Mouse (Mus musculus) right cerebral cortex, postnatal 10 days (tissue): ENCODE measurements at regions not wholly inside any gene's neighbourhood (a gene's known extent, or its start where the extent isn't known, plus 50 kb on each side); places are given as distances from the start of the nearest gene placed in this dataset.
"Not testable (repeated sequence)": the region's sequence is repeated elsewhere in the genome, so short reads cannot be mapped to it uniquely, and the experiment has no call there.

Experiments
- DNase-seq, 2 experiments: peaks; one replicate each; pipeline ENCODE4 v3.0.0; 2021; ENCODE audit warnings: low spot score in 2 of 2

DNA sequence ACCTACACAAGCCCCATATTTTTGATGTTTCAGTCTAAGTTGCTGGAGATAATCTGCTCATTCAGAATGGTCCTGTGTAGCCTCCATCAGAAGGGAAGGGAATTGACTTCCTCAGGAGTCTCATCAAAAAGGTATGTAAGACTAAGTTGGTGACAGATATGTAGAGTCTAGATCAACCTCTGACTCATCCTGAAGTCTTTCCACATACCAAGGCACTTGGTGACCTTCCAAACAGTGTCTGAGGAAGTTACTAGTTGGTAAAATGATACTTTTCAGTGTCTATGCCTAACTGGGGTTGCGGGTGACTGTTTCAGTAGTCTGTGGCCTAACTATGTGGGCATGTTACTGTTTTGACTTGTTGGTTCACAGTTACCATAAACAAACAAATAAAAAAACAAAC, 133.0 kb upstream of the Plcb4 start:
- DNase-seq, result no peak

DNA sequence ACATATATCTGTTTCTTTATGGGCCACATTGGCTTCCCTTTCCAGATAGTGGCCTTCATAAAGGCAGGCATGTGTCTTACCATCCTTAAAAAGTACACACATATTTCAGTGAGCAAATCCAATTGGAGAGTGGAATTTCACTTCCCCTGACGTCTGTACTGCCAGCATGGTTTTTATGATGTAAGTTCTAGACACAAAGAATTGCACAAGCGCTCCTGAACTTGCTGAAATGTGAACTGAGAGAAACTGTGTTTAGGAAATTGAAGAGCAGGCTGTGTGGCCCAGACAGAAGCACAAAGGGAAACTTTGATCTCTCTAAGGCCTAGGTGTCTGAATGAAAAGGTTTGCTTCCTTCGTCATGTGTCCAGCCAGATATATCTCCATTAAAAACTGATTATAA, 129.2 kb upstream of the Plcb4 start:
- DNase-seq, result no peak

DNA sequence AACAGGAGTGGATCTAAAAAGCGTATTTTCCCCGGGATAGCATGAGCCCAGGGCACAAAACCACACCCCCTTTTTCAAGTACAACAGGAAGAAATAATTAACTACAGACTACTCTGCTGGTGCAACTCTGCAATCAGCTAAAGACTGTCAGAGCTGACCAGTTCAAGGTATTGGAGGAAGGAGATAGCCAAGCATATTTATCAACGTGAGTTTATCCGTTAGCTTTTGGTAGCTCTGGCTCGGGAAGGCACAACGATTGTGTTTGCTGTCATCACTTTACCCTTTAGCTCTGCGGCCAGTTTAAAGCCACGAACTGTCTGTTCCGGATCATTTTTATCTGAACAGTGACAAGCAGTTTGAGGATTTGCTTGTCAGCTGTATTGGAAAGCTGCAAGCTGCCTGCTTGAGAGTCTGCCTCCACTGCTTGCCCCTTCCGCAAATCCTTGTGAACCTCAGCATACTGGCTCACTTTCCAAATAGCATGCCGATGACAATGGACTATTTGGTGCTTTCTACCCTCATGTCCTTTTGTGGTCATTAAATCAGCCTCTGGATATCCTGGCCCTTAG, 122.4 kb upstream of the Plcb4 start:
- DNase-seq, result no peak

DNA sequence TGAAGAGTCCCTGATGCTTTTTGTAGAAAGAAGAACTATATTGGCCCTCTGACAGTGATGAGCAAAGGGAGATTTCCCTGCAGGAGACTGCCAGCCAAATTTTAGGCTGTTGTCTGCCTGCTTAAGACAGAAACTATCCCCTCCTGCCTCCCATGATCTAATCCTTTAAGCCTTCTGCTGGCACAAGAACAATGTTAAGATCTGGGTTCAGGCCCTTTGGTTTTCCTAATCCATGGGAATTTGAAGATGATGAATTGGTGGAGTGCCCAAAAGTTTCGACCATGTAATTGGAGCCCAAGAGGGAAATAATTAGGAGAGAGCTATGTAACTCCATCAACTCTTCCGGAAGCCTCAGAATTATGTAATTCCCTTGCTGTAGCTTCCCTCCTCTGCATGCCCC, 120.8 kb upstream of the Plcb4 start:
- no peak for DNase-seq

DNA sequence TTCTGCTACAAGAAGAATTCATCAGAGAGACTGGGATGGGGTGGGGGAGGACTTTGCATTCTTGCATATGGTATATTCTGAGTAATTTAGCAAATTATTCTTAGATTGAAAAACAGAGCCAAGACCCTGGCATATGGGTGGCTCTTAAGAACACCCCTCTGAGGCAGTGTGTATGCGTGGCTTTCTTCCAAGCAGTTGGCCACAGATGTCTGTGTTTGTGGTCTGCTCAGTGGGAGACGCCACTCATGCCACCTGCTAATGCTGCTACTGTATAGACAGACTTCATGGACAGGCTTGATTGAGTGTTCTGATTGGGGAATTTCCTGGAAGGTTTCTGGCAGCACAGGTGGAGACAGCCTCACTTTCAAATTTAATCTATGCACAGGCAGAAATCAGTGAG, 117.8 kb upstream of the Plcb4 start:
- peak; percentile 66 to 81 for DNase-seq

DNA sequence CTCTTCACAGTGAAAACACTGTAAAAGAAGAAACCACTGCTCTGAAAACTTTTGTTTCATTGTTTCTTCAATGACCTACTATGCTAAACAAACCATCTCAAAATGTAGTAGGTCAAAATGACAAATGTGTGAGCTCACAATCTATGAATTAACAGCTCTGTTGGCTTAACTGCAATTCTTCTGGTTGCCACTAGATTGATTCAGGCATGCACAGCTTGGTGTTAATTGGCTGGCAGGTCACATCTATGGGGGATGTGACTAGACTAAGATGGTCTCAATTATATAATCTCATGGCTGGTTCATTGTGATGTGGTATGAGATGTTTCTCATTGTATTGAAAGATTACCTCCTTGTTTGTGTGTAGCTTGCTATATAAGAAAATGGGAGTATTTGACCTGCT, 116.9 kb upstream of the Plcb4 start:
- DNase-seq, result no peak

DNA sequence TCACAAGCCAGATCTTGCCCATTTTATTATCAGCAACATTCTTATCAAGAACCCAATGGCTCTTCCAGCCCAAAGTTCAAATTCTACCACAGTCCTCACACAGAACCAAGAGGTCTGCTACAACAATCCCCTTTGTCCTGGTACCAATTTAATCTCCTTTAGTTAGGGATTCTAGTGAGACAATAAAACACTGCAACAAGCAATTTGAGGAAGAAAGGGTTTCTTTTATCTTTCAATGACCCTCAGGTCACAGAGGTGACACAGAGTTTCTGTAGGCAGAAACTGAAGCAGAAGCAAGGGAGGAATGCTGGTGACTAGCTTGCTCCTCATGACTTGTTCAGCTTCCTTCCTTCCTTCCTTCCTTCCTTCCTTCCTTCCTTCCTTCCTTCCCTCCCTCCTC, 113.9 kb upstream of the Plcb4 start:
- no peak for DNase-seq

DNA sequence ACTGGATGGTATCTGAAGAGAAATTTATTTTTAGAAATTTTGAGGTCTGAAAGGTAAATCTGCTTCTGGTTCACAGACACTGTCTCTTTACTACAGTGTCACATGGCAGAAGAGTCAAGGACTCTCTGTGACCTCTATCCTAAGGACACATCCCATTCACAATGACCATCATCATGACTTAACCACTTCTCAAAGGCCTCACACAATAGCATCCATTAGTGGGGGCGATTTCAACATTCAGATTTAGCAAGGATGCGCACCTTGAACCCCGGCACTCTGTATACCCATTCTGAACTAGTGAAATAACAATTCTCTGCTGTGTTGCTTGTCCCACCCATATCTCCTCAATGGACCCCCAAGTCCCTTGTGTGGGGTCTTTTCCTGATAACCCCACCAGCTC, 110.8 kb upstream of the Plcb4 start:
- DNase-seq, result no peak

DNA sequence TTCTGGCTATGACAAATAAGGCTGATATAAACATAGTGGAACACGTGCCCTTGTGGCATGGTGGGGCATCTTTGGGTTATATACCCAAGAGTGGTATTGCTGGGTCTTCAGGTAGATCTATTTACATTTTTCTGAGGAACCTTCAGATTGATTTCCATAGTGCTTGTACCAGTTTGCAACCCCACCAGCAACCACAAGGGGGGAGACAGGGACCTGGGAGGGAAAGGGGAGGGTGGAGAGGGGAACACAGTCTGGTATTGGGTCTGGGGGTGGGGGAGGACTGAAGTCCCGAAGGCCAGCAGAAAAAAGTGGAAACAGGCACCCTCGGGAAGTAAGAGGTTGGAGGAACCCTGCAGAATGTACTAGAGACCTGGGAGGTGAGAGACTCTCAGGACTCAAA, 105.8 kb upstream of the Plcb4 start:
- no peak for DNase-seq

DNA sequence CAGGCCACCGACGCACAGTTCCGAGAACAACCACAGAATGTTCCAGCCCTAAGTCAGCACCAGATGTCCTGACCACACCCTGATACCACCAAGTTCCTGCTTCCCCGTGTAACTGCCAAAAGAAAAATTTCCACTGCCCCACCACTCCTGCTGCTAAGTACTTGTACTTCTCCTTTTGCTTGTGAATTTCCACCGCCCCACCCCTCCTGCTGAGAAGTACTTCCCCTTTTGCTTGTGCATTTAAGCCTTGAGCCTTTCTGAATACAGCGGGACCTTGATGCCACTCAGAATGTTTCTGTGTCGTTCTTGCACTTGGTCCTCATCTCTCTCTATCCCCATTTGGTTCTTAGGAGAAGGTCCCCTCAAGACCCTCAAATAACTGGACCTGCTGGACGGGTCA, 100.8 kb upstream of the Plcb4 start:
- not testable (repeated sequence) for DNase-seq

DNA sequence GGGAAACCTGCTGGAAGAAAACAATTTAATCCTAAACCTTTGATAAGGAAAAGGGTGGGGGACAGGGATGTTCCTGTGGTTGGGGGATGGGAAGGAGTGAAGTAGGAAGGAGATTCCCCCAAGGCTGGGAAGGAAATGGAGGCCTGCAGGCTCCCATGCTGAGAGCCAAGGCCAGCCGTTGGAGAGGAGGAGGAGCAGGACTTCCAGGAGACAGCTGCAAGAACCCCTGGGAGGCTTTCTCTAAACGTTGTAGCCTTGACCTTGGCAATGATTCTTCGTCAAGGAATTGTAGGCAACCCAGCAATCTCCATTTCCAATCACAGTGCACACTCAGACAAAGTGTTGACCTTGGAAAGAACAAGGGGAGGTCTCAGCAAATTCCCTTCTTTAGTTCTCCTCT, 99.5 kb upstream of the Plcb4 start:
- DNase-seq, result no peak

DNA sequence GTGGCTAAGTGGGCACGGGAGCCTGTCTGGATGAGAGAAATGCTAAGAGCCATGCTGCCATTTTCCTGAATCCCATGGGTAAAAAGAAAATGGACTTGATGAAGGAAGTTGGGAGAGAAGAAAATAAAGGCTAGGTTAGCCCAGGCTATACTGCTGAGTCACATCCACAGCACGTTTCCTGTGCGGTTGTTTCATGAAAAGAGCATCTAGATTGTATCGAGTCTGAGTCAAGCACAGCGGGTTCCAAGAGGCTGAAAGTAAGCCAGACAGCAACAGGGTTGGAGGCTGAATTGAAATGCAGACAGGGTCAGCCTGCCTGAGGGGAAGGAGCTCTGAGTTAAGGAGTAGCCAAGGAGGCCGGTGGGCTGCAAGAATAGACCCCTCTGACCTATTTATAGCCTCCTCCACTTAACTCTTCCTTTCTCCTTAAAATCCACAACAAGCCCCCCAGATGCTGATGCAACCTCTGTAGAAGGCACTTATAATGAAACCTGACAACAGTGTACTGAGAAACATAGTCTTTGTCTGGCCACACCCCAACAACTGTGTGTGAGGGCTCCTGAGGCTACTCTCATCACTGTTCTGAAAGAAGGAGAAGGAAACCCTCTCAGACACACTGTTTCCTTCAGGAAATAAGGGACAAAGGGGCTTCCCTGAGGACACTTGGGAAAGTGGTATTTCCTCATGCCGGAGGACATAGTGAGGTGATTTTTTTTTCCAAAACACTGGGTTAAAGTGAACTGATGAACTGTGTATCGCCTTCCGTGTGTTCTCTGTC, 98.7 kb upstream of the Plcb4 start:
- no peak for DNase-seq

DNA sequence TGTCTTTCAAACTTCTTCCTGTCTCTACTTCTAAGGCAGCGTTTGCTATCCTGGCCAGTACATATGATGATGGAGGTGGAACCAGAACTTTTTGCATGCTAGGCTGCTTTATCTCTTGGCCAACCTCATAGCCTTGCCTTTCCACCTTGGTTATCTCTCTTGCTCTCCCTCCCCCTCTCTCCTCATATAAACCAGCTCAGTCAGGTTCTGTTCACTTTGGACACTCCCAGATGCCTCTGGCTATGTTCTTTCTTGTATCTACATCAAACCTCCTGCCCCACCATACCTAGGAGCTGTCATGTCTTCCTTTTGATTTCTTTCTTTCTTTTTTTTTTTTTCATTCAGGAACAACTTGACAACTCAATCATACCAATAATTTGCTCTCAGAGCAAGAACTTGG, 98.0 kb upstream of the Plcb4 start:
- DNase-seq, result no peak

DNA sequence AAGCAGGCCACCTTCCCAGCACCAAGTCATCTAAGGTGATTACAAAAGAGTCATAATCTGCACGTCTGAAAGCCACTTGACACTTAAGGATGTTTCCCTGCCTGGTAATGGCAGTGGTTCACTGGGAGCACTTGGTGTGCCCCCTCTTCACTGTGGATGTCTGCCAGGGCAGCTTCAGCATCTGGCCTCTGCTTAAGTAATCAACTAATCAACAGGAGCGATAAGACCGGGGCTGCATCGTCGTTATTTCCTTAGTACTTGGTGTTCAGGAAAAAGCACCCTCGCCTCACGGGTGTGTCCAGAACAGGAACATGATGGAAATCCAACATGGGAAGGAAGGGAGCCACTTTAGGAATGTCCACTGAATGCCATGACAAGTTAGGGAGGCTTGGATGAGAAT, 97.1 kb upstream of the Plcb4 start:
- DNase-seq, result no peak

DNA sequence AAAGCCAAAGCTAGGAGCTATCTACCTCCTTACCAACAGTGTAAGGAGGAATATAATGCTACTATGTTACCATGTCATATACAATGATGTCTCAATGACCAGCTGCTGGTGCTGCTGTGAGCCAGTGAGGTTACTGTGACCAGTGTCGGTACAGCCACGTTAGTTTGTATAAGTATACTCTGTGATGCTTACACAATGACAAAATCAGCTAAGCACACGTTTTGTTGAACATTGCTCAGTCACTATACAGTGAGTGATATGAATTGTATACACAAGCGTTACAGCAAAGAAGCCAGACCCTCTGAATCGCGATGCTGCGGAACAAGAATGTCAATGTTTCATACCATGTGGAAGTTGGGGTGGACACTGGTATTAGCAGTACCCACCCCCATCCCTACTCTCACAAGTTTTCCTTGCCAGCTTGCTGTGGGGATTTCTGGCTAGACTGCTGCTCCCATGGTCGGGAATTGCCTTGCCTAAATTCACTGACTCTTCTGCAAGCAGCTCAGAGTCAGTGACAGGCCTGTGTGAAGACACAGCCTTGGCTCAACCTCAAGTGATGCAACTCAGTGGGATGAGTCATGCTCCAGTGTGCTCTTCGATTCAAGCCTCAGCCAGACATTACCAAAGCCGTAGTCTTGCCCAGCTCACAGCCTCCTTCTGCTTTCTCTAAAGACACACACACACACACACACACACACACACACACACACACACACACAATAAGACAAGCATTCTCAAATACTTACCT, 96.5 kb upstream of the Plcb4 start:
- peak; percentile 25 to 29 for DNase-seq

DNA sequence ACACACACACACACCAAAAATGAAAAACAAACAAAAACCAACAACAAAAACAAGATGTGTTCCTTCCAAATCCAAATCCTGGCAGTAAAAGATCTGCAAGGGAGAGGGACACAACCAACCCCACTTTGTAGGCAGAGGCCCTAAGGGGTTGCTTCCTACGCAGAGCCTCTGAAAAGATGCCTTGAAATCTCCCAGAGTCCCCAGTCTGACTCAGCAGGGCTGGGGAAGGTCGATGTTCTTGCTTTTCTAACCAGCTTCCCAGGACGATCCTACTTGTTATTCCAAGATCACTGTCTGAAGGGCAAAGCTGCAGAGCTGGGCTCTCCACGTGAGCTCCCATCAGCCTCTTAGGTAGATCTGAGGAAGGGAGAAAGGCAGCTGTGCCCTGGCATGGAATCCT, 94.6 kb upstream of the Plcb4 start:
- DNase-seq, result no peak

DNA sequence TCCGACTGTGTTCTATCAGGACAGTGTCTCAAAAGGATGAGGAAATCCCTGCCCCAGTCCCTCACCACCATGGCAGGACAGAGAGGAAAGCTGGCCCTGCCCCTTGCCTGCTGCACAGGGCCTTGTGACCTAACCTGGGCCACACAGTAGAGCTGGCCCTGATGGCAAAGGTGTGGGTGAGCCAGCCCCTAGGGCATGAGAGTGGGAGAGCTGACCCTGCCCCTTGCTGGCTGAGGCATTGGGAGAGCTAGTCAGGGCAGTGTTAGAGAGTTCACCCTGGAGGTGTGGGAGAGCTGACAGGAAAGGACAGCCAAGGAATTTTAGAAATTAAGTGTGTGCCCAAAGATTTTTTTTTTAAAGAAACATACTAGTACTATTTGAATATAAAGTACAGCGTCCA, 90.5 kb upstream of the Plcb4 start:
- no peak for DNase-seq

DNA sequence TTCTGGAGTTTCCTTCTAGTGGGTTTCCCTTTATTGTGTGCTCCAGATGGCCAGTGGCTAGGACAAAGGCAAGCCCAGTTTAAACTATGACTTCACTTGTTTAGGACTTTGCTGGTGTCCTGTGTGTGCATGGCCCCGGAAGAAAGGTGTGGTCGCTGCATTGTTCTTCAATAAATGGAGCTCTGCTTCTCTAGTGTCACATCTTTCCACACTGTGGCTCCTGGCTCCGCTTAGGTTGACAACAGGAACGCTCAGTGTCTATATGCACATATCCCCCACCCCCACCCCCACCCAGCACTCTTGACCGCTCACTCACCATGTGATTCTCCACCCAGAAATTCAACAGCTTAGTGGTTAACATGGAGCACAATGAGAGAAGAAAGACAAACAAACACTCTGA, 87.2 kb upstream of the Plcb4 start:
- DNase-seq, result no peak

DNA sequence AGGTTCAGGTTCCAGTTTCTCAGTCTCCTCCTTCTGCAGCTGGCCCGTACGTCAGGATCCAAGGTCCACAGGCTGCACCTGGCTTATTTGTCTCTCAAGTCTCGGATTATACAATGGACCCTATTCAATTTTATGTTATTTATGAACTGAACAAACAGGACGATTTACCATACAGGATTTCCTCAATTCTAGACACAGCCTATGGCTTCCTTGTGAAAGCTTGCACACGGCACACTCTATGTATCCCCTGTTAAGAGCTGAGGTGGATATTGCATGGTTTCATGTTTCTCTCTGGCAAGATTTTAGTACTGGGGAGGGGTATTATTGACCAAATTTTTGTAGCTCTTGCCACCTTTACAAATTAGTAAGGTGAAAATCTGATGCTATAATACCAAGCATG, 81.6 kb upstream of the Plcb4 start:
- no peak for DNase-seq

DNA sequence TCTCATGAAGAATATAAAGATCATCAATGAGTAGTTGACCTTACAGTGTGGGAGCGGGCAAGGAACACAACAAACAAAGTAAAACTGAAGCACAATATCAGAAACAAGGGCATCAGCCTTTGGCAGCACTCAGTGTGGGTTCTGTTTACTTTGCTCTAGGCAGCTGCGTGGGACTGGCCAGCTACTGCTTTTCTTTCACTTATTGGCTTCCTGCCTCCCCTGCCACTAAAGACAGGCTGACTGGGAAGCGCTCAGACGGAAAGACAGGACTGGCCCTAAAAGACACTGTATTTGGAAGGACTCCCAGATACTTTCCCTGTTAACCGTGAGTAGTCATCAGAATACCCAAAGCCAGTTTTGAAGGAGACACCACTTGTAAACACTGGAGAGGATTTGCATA, 80.7 kb upstream of the Plcb4 start:
- DNase-seq, result peak; percentile 51 to 61

DNA sequence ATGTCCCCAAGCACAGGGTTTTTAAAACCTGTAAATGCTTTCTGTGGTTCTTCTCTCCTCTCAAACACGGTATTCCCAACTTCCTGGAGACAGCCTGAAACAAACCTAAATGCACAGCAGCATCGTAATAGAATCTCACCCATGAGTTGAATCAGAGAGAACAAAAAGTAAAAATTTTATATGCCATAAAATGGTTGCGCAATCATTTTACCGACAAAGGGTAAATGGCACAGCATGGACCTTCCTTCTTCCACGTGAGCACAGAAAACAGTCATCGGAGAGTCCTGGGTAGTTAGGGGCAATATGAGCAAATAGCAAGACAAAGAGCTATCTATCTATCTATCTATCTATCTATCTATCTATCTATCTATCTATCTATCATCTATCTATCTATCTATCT, 79.3 kb upstream of the Plcb4 start:
- no peak for DNase-seq

DNA sequence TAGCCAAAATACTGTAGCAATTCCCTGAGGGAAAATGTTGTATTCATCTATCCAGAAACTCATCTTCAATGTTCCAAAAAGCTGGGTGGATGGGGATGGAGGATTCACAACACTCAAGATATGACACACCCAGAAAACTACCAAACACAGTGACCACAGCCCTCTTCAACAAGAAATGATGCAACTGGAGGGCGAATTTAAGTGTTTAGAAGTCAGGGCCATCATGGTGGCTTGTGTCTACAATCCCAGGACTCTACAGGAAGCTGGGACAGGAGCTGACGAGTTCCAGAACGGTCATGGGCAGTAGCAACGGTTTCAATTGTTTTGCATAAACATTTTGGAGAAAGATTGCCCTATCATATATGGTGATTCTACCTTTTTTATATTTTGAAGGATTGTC, 78.8 kb upstream of the Plcb4 start:
- no peak for DNase-seq

DNA sequence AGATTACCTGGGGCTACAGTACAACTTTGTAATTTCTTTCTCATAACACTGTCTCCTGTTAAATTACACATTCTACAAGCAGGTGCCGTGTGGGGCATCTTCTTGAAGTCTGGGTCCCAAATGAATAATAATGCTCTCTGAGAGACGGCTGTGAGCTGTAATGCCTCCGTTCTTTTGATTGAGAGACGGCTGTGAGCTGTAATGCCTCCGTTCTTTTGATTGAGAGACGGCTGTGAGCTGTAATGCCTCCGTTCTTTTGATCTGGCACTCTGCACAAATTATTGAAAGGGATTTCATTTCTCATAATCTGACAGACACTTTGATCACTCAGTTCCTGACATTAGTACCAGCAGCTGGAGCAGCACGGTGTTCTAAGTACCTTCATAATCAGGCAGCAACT, 76.5 kb upstream of the Plcb4 start:
- no peak for DNase-seq
